Mouse (Mus musculus) spleen, adult 2 months (tissue): Measurements from ENCODE around the gene Map7.

Experiments used
- CTCF ChIP-seq: fragments of 200-500 bp; IDR thresholded peaks from 2 replicates; pipeline ENCODE4 v1.5.1; 2011; ENCODE audit warnings: mild to moderate bottlenecking, inconsistent platforms; ENCODE audit not compliant: insufficient read depth, insufficient read length, insufficient replicate concordance; ENCODE audit errors: extremely low read depth
- POLR2A ChIP-seq: fragments of 200-500 bp; IDR thresholded peaks from 2 replicates; pipeline ENCODE4 v1.6.1; 2011; ENCODE audit warnings: low read depth, low read length, inconsistent platforms

- TF ChIP-seq CTCF, result no peak
- no peak for TF ChIP-seq POLR2A
Observed at GRCm38 (mm10) chr10:20298152-20298920, 150.1 kb downstream of the Map7 start.
